Mouse (Mus musculus) spleen, postnatal 4 days (tissue): Measurements from ENCODE around the gene 1700067K01Rik.
"Not testable (repeated sequence)": the region's sequence is repeated elsewhere in the genome, so short reads cannot be mapped to it uniquely, and the experiment has no call there.

ENCODE experiments used
- DNase-seq, 2 experiments: peaks; one replicate each; pipeline ENCODE4 v3.0.0; 2022; ENCODE audit warnings: low spot score in 2 of 2

The 1700067K01Rik gene

DNA sequence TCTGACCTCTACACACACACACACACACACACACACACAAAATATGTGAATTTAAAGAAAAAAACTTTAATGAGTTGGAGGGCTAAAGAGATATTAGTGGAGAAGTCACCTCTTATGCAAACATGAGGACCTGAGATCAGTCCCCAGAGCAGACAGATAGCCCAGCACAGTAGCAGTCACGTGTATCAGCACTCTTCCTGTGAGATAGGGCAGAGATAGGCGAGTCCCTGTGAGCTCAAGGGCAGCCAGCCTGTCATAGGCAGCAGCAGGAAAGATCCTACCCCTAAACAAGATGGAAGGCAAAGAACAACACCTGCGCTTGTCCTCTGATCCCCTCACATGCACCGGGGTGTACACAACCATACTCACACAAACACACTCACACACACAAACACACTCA is 18.9 kb upstream of the 1700067K01Rik start:
- peak in 1 of 2 experiments; percentile 50 for DNase-seq

DNA sequence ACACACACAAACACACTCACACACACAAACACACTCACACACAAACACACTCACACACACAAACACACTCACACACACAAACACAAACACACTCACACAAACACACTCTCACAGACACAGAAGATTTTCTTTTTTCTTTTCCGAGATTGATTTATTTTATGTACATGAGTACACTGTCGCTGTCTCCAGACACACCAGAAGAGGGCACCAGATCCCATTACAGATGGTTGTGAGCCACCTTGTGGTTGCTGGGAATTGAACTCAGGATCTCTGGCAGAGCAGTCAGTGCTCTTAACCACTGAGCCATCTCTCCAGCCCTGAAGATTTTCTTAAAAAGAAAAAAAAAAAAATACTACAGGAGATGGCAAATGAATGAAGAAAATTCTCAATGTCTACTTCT is 18.1 kb upstream of the 1700067K01Rik start:
- not testable (repeated sequence) for DNase-seq

DNA sequence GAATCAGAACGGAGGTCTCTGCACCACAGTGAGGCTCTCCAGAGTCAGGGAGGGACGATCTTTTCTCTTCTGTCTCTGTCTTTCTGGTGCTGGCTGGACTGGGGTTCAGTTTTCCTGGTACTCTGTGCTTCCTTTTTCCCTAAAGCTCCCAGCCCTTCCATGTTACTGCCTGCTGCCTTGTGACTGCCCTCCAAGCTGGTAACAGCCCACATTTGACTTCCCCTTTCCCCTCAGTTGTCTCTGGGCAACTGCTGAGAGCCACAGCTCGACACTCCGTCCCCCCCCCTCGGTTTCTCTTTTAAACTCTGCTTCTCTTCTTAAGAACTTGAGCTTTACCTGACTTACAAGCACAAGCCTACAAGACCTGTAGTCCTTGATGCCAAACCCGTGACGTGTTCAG is 12.1 kb upstream of the 1700067K01Rik start:
- no peak for DNase-seq

DNA sequence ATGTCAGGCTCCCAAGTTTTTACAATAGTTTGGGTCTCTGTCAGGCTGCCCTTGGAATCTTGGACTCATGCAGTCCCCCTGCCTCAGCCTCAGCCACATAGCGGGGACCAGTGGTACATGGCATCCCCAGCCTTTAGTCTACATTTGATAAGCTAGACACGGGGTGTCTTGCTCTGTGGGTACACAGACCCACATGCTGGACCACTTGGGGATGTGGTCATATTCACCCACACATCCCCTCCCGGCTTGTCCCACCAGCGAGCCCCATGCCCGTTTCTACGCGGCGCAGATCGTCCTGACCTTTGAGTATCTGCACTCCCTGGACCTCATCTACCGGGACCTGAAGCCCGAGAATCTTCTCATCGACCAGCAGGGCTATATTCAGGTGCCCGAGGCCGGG is 11.1 kb upstream of the 1700067K01Rik start:
- DNase-seq: no peak

- no peak for DNase-seq
Observed at GRCm38 (mm10) chr8:83992488-83992887, 8.8 kb upstream of the 1700067K01Rik start.

- DNase-seq: no peak
Observed at GRCm38 (mm10) chr8:83994030-83994429, 7.3 kb upstream of the 1700067K01Rik start.

- DNase-seq: peak in 1 of 2 experiments; percentile 67
Observed at GRCm38 (mm10) chr8:83995973-83996372, 5.3 kb upstream of the 1700067K01Rik start.

GRCm38 (mm10) chr8:83996567-83997505 is 4.5 kb upstream of the 1700067K01Rik start:
- peak; percentile 82 to 89 for DNase-seq

GRCm38 (mm10) chr8:83997511-83998141 is 3.7 kb upstream of the 1700067K01Rik start, which contains the start of gene Samd1:
TSS of gene Samd1 (plus strand) at chr8:83997672.
- peak; percentile 56 to 85 for DNase-seq

DNA sequence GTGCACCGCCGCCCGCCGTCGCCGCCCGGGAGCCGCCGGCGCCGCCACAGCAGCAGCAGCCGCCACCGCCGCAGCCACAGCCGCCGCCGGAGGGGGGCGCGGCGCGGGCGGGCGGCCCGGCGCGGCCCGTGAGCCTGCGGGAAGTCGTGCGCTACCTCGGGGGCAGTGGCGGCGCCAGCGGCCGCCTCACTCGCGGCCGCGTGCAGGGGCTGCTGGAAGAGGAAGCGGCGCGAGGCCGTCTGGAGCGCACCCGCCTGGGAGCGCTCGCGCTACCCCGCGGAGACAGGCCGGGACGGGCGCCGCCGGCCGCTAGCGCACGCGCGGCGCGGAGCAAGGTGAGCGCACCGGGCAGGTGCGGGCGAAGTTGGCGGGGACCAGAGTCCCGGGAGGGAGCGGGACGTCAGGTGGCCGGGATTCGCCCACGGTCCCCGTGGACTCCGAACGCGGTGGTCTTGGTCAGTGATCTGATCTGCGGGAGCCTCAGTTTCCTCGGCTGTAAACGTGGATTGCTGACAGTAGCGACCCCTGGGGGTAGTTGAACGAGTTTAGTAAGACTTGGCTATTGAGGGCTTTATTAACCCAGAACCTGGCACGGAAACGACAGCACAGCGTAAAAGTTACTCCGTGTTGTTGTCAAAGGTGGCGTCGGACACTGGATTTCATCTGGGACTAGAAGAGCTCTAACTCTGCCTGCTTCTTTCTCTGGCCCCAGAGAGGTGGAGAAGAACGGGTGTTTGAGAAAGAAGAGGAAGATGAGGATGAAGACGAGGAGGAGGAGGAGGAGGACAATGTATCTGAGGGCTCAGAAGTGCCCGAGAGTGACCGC is 2.9 kb upstream of the 1700067K01Rik start:
- peak; percentile 66 to 86 for DNase-seq

DNA sequence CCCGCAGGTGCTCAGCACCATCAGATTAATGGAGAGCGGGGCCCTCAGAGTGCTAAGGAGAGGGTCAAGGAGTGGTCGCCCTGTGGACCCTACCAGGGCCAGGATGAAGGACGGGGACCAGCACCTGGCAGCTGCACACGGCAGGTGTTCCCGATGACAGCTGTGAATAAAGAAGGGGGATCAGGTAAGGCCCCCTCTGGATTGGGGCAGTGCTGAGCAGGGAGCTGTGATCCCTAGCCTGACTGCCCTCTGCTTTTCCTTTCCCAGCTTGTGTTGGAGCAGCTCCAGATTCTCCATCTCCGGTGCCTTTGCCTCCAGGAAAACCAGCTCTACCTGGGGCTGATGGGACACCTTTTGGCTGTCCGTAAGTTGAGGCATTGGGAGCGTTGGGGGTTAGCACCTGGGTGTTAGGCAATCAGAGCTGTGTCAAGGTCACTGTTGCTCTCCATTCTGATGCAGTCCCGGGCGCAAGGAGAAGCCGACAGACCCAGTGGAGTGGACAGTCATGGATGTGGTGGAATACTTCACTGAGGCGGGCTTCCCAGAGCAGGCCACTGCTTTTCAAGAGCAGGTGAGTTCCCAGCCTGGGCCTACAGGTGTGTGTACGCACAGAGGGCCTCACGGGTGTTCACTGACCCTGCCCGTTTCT is 2.1 kb upstream of the 1700067K01Rik start:
- DNase-seq: no peak

GRCm38 (mm10) chr8:83999825-84000224 is 1.5 kb upstream of the 1700067K01Rik start:
- DNase-seq: no peak

DNA sequence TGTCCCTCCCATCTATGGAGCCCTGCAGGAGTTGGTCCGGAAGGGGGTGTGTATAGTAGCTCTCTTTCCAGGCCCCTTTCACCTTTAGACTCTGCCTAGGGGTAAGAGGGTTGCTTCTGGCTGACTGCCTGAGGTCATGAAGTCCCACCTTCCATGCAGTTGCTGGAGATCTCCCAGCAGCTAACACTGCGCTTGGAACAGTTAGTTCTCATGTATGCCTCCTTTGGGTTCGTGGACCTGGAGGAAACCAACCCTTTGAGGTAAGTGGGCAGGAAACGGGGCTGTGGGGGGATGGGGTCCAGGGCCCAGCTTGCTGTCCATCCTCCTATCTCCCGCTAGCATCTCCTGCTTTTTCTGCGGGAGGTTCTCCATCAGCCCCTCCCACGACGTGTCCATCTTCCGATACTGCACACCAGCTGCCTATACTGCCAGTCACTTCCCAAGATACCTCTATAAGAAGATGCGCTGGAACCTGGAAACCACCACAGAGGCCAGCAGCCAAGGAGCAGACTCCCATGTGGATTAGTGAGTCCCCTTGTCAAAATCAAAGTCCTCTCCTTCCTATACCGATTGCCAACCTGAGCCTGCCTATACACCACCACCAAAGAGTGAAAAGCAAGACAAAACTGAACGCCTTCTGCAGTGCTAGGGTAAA is 1.8 kb downstream of the 1700067K01Rik start:
- no peak for DNase-seq

DNA sequence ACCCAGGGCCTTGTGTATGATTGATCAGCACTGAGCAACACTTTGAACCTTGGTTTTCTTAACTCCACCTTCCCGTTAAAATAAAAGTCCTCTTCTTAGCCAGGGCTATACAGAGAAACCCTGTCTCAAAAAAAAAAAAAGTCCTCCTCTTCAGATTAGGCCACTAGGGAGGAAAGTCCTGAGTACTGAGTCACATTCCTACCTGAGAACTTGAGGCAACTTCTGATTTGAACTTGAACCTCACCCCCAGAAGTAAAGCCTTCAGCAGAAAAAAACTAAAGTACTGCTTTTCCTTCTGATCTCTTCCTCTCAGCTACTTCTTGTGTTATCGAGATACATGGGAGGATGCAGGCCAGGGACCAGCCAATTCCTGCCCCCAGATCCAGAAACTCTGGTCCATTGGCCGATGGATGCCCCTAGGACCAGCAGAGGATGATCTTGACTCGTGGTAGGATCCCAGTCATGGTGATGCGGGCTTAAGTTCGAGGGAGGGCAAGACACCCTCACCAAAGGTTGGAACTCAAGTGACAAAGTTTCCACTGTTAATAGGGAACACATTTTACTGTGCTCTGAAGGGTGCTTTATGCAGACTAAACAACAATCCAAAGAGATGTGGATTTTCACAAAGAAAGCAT is 2.4 kb downstream of the 1700067K01Rik start:
- no peak for DNase-seq

DNA sequence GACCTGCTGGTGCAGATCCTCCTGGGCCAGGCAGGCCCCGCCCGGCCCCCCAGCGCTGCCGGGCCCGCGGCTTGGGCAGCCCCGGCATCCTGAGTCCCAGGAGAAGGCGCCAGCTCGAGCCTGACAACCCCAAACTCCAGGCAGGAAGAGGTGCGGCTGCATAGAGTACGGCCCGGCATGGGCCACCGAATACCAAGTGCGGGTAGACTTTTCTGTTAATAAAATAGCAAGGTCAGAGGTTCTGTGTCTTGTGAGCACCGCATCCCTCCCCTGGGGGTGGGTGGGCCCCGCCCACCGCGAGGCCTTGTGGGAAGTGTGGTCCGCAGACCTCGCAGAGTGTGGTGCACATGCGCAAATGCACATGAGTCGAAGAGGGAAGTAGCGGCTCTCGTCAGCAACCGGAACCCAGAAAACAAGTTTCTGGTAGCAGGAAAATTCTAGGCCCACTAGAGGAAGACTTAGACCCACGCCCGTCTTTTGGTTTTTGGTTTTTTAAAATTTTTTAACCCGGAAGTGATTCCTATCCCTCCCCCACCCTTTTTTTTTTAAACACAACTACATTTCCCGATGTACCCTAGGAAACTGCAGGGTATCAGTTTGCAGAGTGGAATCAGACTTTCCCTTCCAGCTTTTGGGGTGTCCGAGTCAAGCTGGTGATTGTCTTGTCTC is 3.4 kb downstream of the 1700067K01Rik start:
- peak; percentile 93 to 96 for DNase-seq

GRCm38 (mm10) chr8:84005502-84005901 is 4.2 kb downstream of the 1700067K01Rik start:
- DNase-seq: not testable (repeated sequence)

DNA sequence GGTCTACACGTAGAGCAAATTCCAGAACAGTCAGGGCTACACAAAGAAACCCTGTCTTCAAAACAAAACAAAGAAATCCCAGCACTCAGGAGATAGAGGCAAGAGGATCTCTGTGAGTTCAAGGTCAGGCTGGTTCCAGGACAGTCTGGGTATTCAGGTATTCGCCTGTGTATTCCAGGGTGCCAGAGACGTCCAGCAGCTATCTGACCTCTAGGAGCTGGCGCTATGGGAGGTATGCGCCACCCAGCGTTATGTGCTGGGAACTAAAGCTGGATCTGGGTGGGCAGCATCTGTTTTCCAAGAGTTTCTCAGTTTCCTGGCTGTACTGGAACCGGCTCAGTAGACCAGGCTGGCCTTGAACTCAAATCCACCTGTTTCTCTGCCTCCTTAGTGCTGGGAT is 7.1 kb downstream of the 1700067K01Rik start:
- DNase-seq: no peak

GRCm38 (mm10) chr8:84009876-84010275 is 8.6 kb downstream of the 1700067K01Rik start:
- peak; percentile 81 to 93 for DNase-seq
